Mouse (Mus musculus) liver, embryonic 12.5 days (tissue): ENCODE results near the gene Ccl22. TPM values are rescaled to one million over a fixed set of nuclear protein-coding genes. Genes with fewer than 3 reads are reported as not detected.

Source experiments
- ATAC-seq: fragments of 200-750 bp; cut with Nextera tagmentation; 2 replicates; pipeline ENCODE4 v1.8.0; 2017; ENCODE audit warnings: moderate number of reproducible peaks, mild to moderate bottlenecking, moderate library complexity
- H3K27ac ChIP-seq: fragments of 300-500 bp; sonication (generic); 2 replicates; pipeline ENCODE4 v1.5.1; 2016; ENCODE audit warnings: mild to moderate bottlenecking
- H3K27me3 ChIP-seq: fragments of 300-500 bp; sonication (generic); replicated peaks from 2 replicates; pipeline ENCODE4 v1.6.1; 2016; ENCODE audit warnings: mild to moderate bottlenecking, moderate library complexity
- H3K36me3 ChIP-seq: fragments of 300-500 bp; sonication (generic); 2 replicates; pipeline ENCODE4 v1.6.1; 2016; ENCODE audit warnings: mild to moderate bottlenecking, moderate library complexity
- H3K4me1 ChIP-seq: fragments of 300-500 bp; sonication (generic); 2 replicates; pipeline ENCODE4 v1.6.1; 2016
- H3K4me2 ChIP-seq: fragments of 300-500 bp; sonication (generic); 2 replicates; pipeline ENCODE4 v1.6.1; 2016; ENCODE audit warnings: mild to moderate bottlenecking, moderate library complexity
- H3K4me3 ChIP-seq: fragments of 300-500 bp; sonication (generic); 2 replicates; pipeline ENCODE4 v1.5.1; 2016; ENCODE audit warnings: mild to moderate bottlenecking, moderate library complexity
- H3K9ac ChIP-seq: fragments of 300-500 bp; sonication (generic); 2 replicates; pipeline ENCODE4 v1.6.1; 2016; ENCODE audit warnings: mild to moderate bottlenecking, moderate library complexity
- H3K9me3 ChIP-seq: fragments of 300-500 bp; sonication (generic); replicated peaks from 2 replicates; pipeline ENCODE4 v1.6.1; 2016; ENCODE audit warnings: mild to moderate bottlenecking, moderate library complexity
- WGBS: fragments of 180-500 bp; shearing (Covaris S2); methylation state at CpG from one replicate; pipeline ENCODE4 v1.1.7; 2016; ENCODE audit not compliant: insufficient replicate concordance; 5-methylcytosine and 5-hydroxymethylcytosine counted together
- polyA plus RNA-seq: library from polyadenylated mRNA; unstranded; fragments of >200 nt; fragmentation: Nextera tagmentation; extraction: Ambion mirVana; gene quantifications from 2 replicates; pipeline ENCODE4 v1.2.1, GENCODE M21; 2016

The Ccl22 gene
- 0.07 and 0.23 TPM in 2 replicates for polyA plus RNA-seq

DNA sequence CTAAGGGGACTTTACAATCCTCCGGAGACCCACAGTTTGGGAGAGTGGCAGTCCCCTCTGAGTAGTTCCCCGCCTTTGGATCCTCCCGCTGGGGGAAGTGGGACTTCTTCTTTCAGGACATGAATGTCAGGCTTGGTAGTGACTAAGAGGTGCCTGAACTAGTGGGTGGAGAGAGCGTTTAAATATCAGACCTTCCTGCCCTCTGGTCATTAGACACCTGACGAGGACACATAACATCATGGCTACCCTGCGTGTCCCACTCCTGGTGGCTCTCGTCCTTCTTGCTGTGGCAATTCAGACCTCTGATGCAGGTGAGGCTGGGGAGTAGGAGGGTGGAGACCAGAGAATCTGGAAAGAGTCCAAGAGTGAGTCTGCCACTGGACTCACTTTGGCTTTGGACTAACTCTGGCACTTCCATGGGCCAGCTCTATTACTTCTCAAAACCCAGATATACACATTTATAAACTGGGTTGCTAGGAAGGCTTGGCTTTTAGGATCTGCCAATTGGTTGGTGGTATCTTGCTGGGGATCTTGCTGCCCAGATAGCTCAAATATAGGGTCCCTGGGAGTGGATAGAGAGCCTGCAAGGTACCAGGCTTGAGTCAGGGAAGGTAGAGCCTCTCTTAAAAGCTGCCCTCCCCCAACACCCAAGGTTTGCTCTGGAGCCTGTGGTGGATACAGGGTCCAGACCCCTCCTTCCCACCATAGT lies at the start of gene Ccl22:
Gene Ccl22 (plus strand): TSS at position 115 of the 709 bp plus-strand sequence.
- H3K27ac ChIP-seq, result no peak within 1 kb of the TSS
- peaks cover 19% of the 10 kb centered on the region for H3K27me3 ChIP-seq
- H3K4me2 ChIP-seq, result no peak within 1 kb of the TSS
- 68% methylated on average over 7 of the region's 7 CpGs for WGBS
- H3K36me3 ChIP-seq, result no peaks in the 10 kb centered on the region
- H3K4me3 ChIP-seq, result no peak within 1 kb of the TSS
- peaks cover 8% of the 10 kb centered on the region for H3K4me1 ChIP-seq
- ATAC-seq, result no peak
- H3K9me3 ChIP-seq, result no peaks in the 10 kb centered on the region
- no peak within 1 kb of the TSS for H3K9ac ChIP-seq

DNA sequence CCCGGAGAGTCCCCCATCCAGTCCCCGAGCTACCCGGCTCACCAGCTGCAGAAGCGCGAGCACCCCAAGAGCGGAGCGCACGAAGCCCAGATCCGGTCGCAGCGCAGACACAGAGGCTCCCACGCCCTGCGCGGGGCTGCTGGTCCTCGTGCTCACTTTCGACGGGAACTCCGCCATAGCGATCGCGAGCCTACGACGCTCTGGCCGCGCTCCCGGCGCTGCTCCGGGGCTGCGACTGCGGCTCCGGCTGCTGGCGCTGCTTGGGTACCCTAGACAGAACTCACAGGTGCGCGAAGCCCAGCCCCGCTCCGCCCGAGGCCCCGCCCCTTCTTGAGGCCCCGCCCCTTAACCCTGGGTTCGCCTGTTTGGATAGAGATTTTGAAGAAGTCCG lies 49.4 kb upstream of the Ccl22 start, which contains the start of gene Pllp:
Gene Pllp (minus strand): TSS at position 285 of the 391 bp plus-strand sequence.
- Histone ChIP-seq H3K4me2 (peak within 1 kb of the TSS; percentile 62), H3K36me3 (no peaks in the 10 kb centered on the region), H3K27me3 (peaks cover 86% of the 10 kb centered on the region), H3K4me1 (peaks cover 15% of the 10 kb centered on the region), H3K4me3 (peak within 1 kb of the TSS; percentile 45), H3K27ac (no peak within 1 kb of the TSS), H3K9ac (no peak within 1 kb of the TSS), H3K9me3 (no peaks in the 10 kb centered on the region)
- peak; percentile 54 for ATAC-seq
- 2% methylated on average over 41 of the region's 41 CpGs for WGBS

GRCm38 (mm10) chr8:94696566-94696965 lies 48.8 kb upstream of the Ccl22 start:
- no peaks in the 10 kb centered on the region for H3K36me3 ChIP-seq
- H3K4me3 ChIP-seq, result no peak overlapping the region
- peak overlapping the region; percentile 62 for H3K4me2 ChIP-seq
- H3K27ac ChIP-seq, result no peak overlapping the region
- peaks cover 15% of the 10 kb centered on the region for H3K4me1 ChIP-seq
- H3K27me3 ChIP-seq, result peaks cover 80% of the 10 kb centered on the region
- ATAC-seq, result no peak
- WGBS, result 56% methylated on average over 3 of the region's 3 CpGs
- H3K9ac ChIP-seq, result no peak overlapping the region
- no peaks in the 10 kb centered on the region for H3K9me3 ChIP-seq

DNA sequence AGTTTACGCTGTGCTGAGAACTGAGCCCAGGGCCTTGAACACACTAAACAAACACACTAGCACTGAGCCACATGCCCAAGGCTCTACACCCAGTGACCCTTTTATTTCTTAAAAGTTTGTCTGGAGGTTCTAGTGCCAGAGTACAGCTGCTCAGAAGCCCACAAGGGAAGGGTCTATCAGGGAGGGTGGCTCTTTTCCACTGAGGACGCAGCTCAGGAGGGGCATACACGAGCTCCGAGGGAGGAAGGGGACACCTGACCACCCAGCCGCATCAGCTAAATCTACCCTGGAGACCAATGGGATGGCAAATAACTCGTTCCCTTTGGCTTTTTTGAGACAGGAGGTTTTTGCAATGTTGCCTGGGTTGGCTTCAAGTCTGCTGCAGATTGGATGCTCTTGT lies 47.4 kb upstream of the Ccl22 start:
- H3K4me1 ChIP-seq, result peaks cover 22% of the 10 kb centered on the region
- H3K9me3 ChIP-seq, result no peaks in the 10 kb centered on the region
- 69% methylated on average over 6 of the region's 6 CpGs for whole genome bisulfite sequencing
- H3K27ac ChIP-seq, result no peak overlapping the region
- H3K9ac ChIP-seq, result no peak overlapping the region
- no peak for ATAC-seq
- H3K36me3 ChIP-seq, result no peaks in the 10 kb centered on the region
- H3K4me3 ChIP-seq, result no peak overlapping the region
- H3K4me2 ChIP-seq, result no peak overlapping the region
- H3K27me3 ChIP-seq, result peaks cover 66% of the 10 kb centered on the region

DNA sequence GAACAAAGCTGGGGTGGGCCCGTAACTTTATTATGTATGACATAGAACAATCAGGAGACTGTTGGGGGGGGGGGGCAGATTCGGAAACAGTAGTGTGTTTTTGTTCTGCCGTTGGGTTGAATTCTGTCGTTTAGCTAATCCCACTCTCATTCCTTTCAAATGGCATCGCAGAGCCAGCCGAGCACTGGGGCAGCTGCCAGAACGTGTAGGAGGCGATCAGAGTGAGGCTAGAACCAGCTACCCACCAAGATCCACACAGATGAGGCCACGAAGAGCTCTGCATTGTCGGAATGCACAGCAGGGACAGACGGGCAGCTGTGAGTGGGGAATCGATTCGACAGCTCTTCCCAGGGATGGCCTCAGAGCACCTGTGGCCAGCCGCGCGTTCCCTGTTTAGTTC lies 46.0 kb upstream of the Ccl22 start:
- no peak overlapping the region for H3K27ac ChIP-seq
- ATAC-seq, result no peak
- no peak overlapping the region for H3K9ac ChIP-seq
- no peaks in the 10 kb centered on the region for H3K36me3 ChIP-seq
- no peak overlapping the region for H3K4me3 ChIP-seq
- 78% methylated on average over 16 of the region's 16 CpGs for WGBS
- H3K9me3 ChIP-seq, result no peaks in the 10 kb centered on the region
- no peak overlapping the region for H3K4me2 ChIP-seq
- peaks cover 23% of the 10 kb centered on the region for H3K4me1 ChIP-seq
- H3K27me3 ChIP-seq, result peaks cover 52% of the 10 kb centered on the region

DNA sequence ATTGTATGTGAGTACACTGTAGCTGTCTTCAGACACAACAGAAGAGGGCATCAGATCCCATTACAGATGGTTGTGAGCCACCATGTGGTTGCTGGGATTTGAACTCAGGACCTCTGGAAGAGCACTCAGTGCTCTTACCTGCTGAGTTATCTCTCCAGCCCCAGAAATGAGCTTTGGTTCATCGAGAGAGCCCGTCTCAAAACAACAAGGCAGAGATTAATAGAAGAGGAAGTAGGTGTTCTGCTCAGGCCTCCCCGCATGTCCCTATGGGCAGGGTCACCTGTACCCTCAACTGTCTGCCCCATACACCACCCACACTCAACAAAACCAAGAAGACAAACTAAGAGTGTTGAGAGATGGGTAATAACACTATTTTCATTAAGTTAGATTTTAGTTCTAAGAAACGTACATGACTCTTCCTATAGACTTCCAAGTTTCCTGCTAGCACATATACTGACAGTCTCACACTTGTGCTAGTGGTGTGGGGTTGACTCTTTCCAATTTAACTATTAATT lies 44.9 kb upstream of the Ccl22 start:
- ATAC-seq, result no peak
- Histone ChIP-seq H3K27me3 (peaks cover 43% of the 10 kb centered on the region), H3K4me1 (peaks cover 30% of the 10 kb centered on the region), H3K27ac (no peak overlapping the region), H3K9me3 (no peaks in the 10 kb centered on the region), H3K4me2 (no peak overlapping the region), H3K4me3 (no peak overlapping the region), H3K9ac (no peak overlapping the region), H3K36me3 (no peaks in the 10 kb centered on the region)
- 50% methylated on average over 4 of the region's 4 CpGs for WGBS

DNA sequence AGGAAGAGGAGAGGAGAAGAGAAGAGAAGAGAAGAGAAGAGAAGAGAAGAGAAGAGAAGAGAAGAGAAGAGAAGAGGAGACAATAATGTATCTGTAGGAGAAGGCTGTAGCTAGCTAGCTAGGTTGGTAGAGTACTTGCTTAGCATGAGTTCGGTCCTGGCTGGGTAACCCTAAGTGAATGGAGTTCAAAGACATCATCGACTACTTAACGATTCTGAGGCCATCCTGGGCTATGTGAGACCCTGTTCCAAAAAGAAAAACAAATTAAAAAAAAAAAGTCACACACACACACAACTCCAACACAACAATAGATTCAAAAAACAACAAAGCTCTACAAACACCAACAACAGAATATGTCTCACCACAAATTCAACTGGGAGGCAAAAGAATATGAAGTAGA lies 43.2 kb upstream of the Ccl22 start:
- WGBS, result 58% methylated on average over 3 of the region's 3 CpGs
- H3K36me3 ChIP-seq, result no peaks in the 10 kb centered on the region
- ATAC-seq, result no peak
- H3K4me3 ChIP-seq, result peak overlapping the region; percentile 64
- H3K9ac ChIP-seq, result 0 out of 2 replicates have a peak overlapping the region, but pooled peaks have one; percentile 65
- H3K27ac ChIP-seq, result no peak overlapping the region
- peaks cover 36% of the 10 kb centered on the region for H3K4me1 ChIP-seq
- H3K9me3 ChIP-seq, result no peaks in the 10 kb centered on the region
- H3K4me2 ChIP-seq, result peak overlapping the region; percentile 73
- peaks cover 33% of the 10 kb centered on the region for H3K27me3 ChIP-seq

DNA sequence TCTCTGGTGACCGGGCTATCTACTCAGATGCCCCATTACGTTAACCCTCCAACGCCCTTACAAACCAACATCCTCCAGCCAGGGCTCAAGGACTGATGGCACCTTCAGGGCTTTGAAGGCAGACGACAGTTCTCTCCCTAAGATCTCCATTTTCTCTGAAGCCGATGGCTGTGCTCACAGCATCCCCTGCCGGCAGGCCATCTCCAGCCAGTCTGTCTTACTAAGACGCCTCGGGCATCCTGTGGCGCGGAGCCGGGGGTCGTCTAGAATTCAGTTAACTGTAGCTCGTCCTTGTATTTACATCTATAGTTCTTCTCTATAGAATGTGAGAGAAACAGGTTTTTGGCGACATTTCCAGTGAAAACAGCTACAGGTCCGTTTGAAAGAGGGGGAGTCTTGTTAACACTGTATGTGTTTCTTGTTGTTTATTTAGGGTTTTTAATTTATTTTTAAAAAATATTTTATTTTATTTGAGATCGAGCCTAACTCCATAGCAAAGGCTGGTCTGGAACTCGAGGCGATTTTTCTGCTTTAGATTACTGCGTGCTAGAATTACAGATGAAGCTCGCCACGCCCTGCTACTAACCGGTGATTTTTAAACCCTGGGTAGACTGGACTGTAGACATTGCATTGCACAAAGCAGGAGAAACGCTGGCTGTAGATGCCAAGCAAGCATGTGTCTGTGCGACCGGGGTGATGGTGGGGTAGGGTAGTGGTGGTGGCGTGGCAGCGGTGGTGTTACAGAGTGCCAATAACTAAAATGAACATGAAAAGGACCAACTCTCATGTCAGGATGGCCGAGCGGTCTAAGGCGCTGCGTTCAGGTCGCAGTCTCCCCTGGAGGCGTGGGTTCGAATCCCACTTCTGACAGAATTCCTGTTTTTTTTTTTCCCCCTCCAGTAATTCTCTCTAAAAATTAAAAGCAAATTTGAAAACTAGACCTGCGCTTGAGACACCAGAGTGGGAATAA lies 42.3 kb upstream of the Ccl22 start:
- Histone ChIP-seq H3K27ac (peak overlapping the region; percentile 72), H3K36me3 (no peaks in the 10 kb centered on the region), H3K4me3 (peak overlapping the region; percentile 64), H3K4me2 (peak overlapping the region; percentile 73), H3K9me3 (no peaks in the 10 kb centered on the region), H3K9ac (peak overlapping the region; percentile 65), H3K4me1 (peaks cover 38% of the 10 kb centered on the region), H3K27me3 (peaks cover 28% of the 10 kb centered on the region)
- peak; percentile 85 for ATAC-seq
- under 1% methylated on average over 35 of the region's 35 CpGs for WGBS

DNA sequence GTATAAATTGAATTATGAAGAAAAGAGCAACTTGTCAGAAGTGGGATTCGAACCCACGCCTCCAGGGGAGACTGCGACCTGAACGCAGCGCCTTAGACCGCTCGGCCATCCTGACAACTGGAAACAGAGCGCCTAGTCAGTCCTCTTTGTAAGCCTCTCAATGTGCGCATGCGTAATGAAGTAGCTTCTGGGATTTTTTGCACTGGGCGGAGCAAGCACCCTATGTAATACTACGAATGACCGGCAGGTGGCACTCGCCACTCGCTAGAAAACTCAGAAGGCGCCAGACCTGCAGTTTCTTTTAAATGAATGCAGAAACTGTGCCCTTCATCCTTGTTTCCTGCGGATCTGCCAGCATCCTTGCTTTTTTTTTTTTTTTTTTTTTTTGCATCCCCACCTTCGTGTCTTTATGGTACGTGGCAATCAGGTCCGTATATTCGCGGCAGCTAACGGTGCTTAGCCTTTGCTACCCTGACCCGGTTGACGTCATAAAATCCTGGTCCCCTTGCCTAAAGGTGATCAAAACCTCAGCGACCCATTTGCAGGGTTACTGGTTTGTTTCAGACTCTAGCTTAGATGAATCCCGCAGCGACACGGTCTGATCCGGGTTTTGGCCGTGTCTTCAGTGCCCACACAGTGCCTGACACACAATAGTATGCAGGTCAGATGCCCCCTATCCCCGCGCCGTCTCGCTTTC lies 41.3 kb upstream of the Ccl22 start:
- Histone ChIP-seq H3K4me3 (peak overlapping the region; percentile 65), H3K9me3 (no peaks in the 10 kb centered on the region), H3K4me1 (peaks cover 38% of the 10 kb centered on the region), H3K36me3 (no peaks in the 10 kb centered on the region), H3K4me2 (peak overlapping the region; percentile 87), H3K27me3 (peaks cover 19% of the 10 kb centered on the region), H3K27ac (no peak overlapping the region; the same call in 1 of the 2 replicates), H3K9ac (peak overlapping the region; percentile 63)
- under 1% methylated on average over 35 of the region's 35 CpGs for WGBS
- ATAC-seq, result peak; percentile 84

DNA sequence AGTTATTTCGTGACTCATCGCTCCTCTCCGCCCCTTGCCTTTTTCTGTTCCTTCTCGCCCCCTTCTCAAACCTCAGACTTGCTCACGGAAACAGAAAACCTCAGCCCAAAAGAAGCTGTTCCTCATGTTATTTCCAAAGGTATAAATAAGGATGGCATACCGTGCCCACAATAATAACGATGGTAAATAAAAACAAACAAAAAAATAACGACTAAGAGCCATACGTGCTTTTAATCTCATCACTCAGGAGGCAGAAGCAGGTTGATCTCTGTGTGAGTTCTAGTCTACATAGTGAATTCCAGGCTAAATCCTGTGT lies 40.8 kb upstream of the Ccl22 start:
- ATAC-seq, result no peak
- Histone ChIP-seq H3K36me3 (no peaks in the 10 kb centered on the region), H3K27me3 (peaks cover 14% of the 10 kb centered on the region), H3K4me1 (peaks cover 38% of the 10 kb centered on the region), H3K27ac (no peak overlapping the region), H3K9ac (peak overlapping the region; percentile 63), H3K4me3 (peak overlapping the region; percentile 65), H3K4me2 (peak overlapping the region; percentile 87), H3K9me3 (no peaks in the 10 kb centered on the region)
- WGBS, result 12% methylated on average over 9 of the region's 9 CpGs

- H3K4me1 ChIP-seq, result peaks cover 38% of the 10 kb centered on the region
- 63% methylated on average over 10 of the region's 10 CpGs for WGBS
- no peak overlapping the region for H3K27ac ChIP-seq
- peaks cover 12% of the 10 kb centered on the region; the same call in 1 of the 2 replicates for H3K27me3 ChIP-seq
- peak overlapping the region; percentile 45 for H3K9ac ChIP-seq
- no peak overlapping the region for H3K4me3 ChIP-seq
- no peak for ATAC-seq
- no peak overlapping the region for H3K4me2 ChIP-seq
- no peaks in the 10 kb centered on the region for H3K36me3 ChIP-seq
- no peaks in the 10 kb centered on the region for H3K9me3 ChIP-seq
Observed at GRCm38 (mm10) chr8:94705581-94706245, 39.7 kb upstream of the Ccl22 start.
